Mouse (Mus musculus): ENCODE measurements around the gene Uckl1. TPM values are rescaled to one million over a fixed set of nuclear protein-coding genes. Genes with fewer than 3 reads are reported as not detected.

The Uckl1 gene
- total RNA-seq, 2 experiments from 2014 or later: 106 to 113 TPM

DNA sequence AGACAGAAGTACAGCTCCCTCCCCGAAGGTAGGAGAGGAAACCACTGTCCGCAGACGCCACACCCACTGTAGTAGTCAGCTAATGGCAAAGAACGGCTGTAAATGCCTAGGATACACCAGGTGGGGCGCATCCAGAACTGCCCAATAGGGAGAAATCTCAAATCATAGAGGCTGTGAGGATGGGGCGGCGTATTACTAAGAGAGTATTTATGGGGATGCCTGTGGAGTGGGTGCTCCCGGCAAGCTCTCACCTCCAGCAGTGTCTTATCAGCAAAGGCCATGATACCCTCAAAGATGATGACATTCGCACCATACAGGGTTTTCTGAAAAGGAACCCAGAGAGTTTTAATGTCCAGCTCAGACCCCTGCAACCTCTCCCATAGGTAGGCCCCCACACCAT, 10.7 kb downstream of the Uckl1 start:
- no peak for DNase-seq (ENCODE audit: low spot score in 2 of 2)

DNA sequence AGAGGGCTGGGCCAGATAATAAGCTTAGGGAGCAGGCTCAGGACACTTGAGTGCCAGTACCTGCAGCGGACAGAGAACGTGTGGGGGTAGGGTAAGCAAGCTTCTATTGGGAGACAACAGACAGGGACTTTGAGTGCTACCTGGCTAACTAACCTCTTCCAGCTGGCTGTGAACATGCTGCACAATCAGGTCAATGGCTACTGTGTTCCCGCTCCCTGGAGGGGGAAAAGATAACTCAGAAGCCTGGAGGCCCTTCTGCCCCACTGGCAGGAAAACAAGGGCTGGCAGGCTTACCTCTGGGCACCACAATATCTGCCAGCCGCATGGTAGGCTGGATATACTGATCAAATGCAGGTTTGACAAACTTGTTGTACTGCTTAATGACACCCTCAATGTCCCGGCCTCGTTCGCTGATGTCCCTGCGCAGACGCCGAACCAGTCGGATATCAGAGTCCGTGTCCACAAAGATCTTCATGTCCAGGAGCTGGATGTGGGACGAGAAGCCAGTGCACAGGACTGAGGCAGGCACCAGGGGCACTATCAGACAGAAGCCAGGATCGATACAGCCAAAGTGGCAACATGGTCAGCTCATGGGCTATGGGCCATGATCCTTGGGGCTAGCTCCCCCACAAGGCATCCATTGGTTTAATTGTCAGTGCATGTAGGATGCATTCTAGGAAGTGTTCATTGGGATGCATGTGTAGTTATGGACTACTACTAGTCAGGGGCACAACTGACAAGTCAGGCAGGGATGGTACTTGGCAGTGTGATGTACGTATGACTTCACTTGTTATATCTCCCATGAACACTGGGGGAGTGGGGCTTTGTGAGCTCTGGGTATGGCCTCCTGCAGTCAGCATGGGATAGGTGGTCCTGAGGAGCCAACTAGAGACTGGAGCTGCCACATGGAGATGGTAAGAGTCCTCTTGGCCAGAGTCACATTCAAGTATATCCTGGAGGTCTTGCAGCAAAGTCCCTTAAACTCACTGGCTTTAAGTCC, 11.5 kb downstream of the Uckl1 start:
- DNase-seq (ENCODE audit: low spot score in 2 of 2): no peak

GRCm38 (mm10) chr2:181571941-181572670, 12.6 kb downstream of the Uckl1 start:
- no peak for DNase-seq (ENCODE audit: low spot score in 2 of 2)

DNA sequence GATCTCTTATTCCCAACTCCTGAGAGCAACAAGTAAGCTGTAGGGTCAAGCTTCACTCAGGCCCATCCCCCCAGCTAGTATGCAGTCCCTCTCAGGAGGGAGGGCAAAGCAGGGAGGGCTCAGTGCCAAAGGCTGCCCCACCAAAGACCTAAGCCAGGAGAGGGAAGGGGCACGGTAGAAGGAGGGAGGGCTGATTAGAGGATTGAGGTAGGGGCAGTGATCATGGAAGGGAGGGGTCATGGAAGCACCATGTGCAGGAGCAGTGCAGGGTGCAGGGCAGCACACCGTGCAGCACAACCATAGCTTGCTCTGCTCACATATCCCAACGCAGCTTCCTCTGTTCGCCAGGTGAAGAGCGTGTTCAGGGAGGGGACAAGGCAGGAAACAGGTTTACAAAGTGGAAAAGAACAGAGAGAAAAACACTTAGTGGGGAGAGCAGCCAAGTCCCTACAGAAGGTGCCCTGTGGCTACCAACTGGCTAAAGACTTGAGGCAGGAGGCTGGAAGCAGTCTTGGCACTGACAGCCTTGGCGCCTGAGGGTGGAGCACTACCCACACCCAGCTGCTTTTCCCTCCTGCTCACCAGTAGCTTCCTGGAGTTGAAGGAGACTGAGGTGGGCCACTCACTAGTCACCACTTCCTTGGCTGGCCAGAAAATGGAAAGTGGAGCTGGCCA, 13.6 kb downstream of the Uckl1 start:
- DNase-seq (ENCODE audit: low spot score in 2 of 2): no peak

GRCm38 (mm10) chr2:181570375-181570774, 14.3 kb downstream of the Uckl1 start:
- no peak for DNase-seq (ENCODE audit: low spot score in 2 of 2)

GRCm38 (mm10) chr2:181569856-181570255, 14.8 kb downstream of the Uckl1 start:
- DNase-seq (ENCODE audit: low spot score in 2 of 2): no peak

DNA sequence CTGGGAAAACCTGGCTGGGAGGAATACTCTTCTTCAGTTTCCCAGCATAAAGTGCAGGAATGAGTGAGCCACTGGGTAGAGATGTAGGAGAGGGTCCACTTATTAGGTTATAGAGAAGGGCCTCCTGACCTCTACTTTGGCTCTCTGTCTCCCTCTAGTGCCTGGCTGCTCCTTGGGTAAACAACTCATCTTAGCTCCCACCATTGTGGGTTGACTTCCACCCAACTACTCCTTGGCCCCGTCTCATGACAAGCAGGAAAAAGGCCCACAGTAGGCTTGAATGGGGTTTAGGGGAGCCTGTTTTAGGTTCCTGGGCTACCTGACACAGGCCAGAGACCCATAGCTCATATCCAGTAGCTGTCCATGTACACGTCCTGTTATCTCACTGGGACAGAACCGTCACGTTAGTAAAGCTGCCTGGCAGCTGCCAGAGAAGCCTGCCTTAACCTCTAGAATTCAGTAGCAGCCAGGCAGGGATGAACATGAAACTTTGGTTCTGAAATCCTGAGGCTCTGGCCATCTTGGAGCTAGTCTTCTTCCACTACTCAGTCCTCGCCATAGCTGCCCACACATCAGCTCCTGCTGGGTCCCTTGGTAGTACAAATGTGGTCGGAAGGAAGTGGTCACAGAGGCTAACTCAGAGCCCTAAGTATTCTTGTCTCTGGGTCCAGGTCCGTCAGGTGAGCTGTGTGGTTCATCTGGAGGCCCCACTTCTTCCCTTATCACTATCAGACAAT, 16.3 kb downstream of the Uckl1 start:
- no peak for DNase-seq (ENCODE audit: low spot score in 2 of 2)

DNA sequence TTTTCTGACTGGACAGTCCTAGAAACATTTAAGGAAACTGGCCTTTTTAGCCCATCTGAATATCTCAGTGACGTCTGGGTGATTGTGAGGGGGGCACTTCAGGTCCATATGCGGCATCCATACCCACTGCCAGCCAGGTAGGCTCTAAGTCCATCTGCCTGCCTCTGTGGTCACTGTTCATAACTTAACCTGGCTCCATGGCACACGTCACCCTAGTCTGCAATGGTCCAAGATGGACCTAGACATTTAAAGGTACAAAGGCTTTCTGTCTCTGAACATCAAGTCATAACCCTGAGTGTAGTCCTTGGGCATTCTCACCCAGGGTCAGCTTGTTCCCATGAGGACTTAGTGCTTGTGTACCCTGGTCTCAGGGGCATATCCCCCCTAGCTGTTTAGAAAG, 17.4 kb downstream of the Uckl1 start:
- DNase-seq (ENCODE audit: low spot score in 2 of 2): no peak

DNA sequence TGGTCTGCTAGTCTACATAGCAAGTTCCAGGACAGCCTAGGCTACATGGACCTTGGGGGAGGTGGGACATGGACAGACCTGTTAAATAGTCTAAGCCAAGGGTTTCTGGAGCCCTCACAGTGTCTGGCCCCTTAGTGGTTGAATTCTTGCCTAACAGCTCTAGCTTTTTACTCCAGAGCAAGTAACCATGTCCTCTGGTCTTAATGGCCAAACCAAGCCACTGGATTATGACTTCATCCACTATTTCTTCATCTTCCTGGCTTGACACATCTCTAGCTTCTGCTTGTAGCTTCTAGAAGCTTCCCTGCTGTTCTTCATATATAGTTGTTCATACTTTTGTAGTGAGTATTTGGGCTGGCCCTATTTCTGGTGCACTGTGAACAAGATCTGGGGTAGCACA, 30.9 kb downstream of the Uckl1 start:
- no peak for DNase-seq (ENCODE audit: low spot score in 2 of 2)

- DNase-seq (ENCODE audit: low spot score in 2 of 2): no peak
These were observed 34.5 kb downstream of the Uckl1 start for GRCm38 (mm10) chr2:181550233-181550632.

- no peak for DNase-seq (ENCODE audit: low spot score in 2 of 2)
These were observed 36.0 kb downstream of the Uckl1 start for GRCm38 (mm10) chr2:181548682-181549081.

DNA sequence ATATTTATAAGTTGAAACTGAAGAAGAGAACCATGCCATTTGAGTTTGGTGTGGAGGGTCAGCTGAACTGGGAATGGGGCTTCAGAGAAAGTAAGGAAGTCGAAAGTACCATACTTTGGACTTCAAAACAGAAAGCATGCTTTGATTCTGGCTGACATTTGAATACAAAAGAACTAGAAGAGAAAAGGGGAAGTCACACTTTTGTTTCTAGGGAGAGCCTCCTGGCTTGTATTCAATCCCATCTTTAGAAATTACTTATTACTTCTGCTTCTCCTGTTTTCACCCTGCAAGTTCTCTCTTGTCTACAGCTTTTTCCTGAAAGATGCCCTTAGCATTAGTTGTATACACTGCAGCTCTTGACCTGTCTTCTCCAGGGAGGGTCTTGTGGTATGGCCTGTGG, 36.5 kb downstream of the Uckl1 start:
- DNase-seq (ENCODE audit: low spot score in 2 of 2): no peak

DNA sequence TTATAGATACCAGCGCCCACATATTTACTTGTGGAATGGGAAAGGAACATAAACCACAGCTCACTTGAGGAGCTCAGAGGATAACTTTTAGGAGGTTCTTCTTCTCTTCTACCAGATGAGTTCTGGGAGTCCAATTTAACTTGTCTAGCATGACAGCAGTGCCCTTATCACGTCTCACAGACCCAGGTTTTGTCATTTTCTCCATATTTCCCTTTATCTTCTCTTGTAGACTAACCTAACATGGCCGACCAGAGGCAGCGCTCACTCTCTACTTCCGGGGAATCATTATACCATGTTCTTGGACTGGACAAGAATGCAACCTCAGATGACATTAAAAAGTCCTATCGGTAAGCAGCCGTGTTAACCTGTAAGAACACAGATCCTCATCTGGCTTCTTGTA, 38.5 kb downstream of the Uckl1 start:
- DNase-seq (ENCODE audit: low spot score in 2 of 2): no peak

DNA sequence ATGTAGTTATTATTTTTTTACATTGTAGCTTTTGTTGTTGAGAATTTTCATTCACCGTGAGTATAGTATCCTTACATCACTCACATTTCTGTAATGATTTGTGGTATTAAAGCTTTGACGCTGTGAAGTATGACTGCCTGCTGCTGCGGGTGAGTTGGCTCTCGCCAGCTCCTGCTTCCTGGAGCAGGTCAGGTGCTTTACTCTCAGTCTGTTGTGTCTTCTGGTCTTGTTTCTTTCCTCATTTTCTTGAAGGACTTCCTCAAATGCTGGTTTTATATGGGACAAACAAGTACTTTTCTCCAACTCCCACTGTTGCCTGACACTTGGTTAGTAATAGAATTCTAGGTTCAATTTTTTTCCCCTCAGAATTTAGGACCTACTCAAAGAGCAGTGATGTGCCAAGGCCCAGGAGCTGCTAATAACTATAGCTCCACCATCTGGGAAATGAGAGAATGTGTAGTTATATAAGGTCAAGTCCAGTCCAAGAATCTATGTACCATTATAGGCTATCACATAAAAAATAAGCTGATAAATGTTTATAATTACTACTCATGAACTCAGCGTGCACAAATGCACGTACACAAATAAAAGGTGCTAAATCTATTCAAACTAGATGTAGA, 42.8 kb downstream of the Uckl1 start:
- no peak for DNase-seq (ENCODE audit: low spot score in 2 of 2)

DNA sequence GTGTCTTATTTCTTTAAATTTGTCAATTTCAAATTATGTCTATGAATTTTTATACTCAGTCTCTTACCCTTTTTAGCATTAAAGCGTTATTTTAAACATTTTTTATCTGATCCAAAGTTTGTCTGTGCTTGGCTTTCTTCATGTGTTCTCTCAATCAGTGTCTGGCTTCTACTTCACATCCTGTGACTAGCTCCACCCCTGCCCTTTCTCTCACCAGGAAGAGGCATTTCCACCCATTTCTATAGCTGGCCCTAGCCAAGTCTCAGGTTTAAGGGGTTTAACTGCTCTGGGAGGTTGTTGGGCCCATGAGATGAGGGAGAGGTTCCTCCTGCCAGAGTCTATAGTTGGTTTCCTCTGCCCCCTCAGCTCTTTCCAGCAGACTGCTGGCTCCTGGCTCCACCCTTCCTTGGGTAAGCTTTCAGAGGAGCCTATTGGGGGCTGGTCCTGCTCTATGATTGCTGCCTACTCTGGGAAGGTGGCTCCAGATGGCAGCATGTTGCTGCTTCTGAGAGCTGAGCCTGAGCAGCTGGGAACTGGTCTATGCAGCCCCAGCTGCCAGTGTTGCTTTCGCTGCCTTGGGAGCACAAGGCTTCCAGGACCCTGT, 47.1 kb downstream of the Uckl1 start:
- DNase-seq (ENCODE audit: low spot score in 2 of 2): no peak

GRCm38 (mm10) chr2:181536410-181536809, 48.3 kb downstream of the Uckl1 start:
- no peak for DNase-seq (ENCODE audit: low spot score in 2 of 2)

DNA sequence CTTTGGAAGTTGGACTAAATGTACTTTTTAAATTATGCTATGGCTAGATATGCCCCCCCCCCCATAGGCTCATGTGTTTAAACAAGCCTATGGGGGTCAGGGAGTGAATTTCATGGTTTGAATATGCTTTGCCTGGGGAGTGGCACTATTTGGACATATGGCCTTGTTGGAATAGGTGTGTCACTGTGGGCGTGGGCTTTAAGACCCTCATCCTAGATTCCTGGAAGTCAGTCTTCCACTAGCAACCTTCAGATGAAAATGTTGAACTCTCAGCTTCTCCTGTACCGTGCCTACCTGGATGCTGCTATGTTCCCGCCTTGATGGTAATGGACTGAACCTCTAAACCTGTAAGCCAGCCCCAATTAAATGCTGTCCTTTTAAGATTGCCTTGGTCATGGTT, 52.1 kb downstream of the Uckl1 start:
- no peak for DNase-seq (ENCODE audit: low spot score in 2 of 2)

- DNase-seq (ENCODE audit: low spot score in 2 of 2): no peak
These were observed 55.6 kb downstream of the Uckl1 start for GRCm38 (mm10) chr2:181529076-181529475.

- no peak for DNase-seq (ENCODE audit: low spot score in 2 of 2)
These were observed 59.2 kb downstream of the Uckl1 start for GRCm38 (mm10) chr2:181525526-181525925.

DNA sequence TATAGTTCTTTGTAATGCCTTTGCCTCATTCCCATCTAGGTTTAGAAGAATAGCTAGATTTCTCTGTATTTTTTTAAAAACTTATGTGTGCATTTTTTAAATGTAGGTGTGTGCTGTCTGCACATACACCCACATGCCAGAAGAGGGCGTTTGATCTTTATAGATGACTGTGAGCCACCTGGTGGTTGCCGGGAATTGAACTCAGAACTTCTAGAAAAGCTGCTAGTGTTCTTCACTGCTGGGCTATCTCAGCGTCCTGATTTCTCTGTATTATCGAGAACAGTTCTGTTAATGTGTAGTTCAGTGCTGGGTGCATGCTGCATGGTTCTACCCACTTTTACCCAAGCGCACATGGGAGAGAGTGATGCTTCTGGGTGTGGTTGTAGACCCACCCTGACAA, 61.9 kb downstream of the Uckl1 start:
- DNase-seq (ENCODE audit: low spot score in 2 of 2): no peak

Data from adrenal gland, postnatal 4 days (tissue).